Mouse (Mus musculus) neutrophil, adult 5-6 weeks (primary cell): ENCODE measurements around the gene Nubpl. TPM values are rescaled to one million over a fixed set of nuclear protein-coding genes. Genes with fewer than 3 reads are reported as not detected.
A peak's percentile ranks its signal among the peaks of the same experiment; 100 is the strongest.
"Not testable (repeated sequence)": the region's sequence is repeated elsewhere in the genome, so short reads cannot be mapped to it uniquely, and the experiment has no call there.

ENCODE experiments used
- ATAC-seq: fragments of 151-379, 151-347 bp; 2 replicates; pipeline ENCODE4 v1.8.0; 2017; ENCODE audit warnings: mild to moderate bottlenecking, moderate TSS enrichment; ENCODE audit not compliant: insufficient number of reproducible peaks, poor library complexity, low FRiP score, severe bottlenecking; ENCODE audit errors: extremely low read depth
- total RNA-seq: library from RNA; stranded (forward); fragments of 200-1000 nt; gene quantifications from 2 replicates; pipeline ENCODE4 v1.2.3, GENCODE M21; 2017

Gene Nubpl
- total RNA-seq, 1 experiment from 2014 or later, result 2.6 TPM

GRCm38 (mm10) chr12:52224954-52225353, 127.4 kb downstream of the Nubpl start:
- ATAC-seq, result no peak

DNA sequence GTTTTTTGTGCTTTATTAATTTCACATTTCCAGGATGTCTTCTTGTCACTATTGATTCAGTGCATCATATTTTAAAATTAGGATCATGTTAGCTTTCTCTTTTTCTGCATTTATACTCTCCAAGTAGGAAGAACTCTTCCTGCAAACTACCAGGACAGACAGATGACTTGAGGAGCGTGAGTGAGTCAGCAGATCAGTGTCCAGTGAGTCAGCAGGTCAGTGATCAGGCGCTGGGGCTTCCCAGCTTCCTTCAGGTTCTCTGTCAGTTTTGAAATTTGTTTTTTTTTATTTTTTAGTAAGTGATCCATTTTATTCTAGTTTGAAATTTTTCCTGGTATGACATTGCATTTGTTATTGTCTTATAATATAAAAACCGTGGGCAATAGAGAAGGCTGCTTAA, 131.2 kb downstream of the Nubpl start:
- no peak for ATAC-seq

DNA sequence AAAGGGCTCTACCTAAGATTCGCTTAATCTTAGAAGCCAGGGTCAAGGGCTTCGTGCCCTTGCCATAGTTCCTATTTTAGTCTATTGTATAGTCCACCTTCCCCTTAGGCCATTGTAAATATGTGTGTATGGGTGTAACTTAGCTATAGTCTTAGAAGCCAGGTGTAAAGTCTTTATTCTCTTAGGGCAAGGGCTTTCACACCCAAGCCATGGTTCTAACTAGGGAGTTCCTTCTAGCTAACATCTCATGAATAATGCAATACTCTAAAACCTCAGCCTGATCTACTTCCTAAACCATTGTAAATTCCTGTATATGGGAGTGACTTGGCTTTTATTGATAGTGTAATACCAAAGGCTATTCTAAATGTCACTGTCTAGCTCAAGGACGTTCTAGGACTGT, 134.4 kb downstream of the Nubpl start:
- not testable (repeated sequence) for ATAC-seq

GRCm38 (mm10) chr12:52242712-52243111, 145.2 kb downstream of the Nubpl start:
- no peak for ATAC-seq

DNA sequence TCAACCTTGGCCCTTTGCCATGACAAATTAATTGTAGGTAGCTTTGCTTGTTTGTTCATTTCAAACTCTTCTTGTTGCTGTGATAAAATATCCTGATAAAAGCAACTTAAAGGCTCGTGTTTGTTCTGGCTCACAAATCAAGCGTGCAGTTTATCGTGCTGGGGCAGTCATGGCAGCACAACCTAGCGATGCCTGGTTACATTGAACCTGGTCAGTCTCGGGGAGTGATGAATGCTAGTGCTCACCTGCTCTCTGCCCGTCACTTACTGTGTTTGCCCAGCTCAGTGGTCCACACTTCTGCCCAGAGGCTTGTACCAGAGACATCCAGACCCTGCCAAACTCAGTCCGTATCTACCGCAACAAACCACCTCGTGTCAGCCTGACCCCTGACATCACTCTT, 149.9 kb downstream of the Nubpl start:
- no peak for ATAC-seq

DNA sequence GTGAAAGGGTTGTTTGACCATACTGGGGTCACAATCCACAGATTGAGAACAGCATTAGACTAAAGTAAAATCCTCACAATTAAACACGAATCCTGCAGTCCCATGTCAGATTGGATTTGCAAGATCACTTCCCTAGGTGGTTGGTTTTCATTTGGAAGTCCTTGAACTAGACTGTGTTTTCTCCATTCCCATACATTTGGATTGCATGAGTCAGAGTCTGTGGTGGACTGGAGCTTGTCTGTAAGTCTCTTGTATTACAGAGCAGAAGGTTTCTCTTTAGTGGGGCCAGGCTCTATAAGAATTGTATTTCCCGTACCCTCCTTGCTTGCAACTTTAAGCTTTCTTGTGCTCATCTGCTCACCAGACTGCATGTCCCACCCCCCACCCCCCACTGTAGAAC, 151.0 kb downstream of the Nubpl start:
- ATAC-seq, result no peak

GRCm38 (mm10) chr12:52254089-52254488, 156.6 kb downstream of the Nubpl start:
- no peak for ATAC-seq

- no peak for ATAC-seq
Observed at GRCm38 (mm10) chr12:52268131-52268530, 170.6 kb downstream of the Nubpl start.

DNA sequence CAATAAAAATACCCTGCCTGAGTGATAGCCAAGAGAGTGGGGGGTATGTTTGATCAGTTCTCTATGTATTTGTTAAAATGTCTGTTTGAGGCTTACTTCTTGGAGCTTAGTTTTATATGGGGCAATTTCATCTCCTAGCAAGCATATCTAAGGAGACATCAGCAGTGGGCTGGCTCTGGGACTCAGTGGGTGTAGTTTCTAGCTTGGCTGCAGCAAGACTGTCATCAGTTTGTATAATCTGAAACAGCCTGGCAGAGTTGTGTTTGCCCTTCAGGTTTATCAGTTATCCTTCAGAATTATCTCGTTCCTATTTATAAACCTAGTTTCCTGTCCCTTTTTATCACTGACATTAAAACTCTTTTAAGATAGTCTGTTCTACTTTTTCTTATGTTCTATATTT, 175.3 kb downstream of the Nubpl start:
- no peak for ATAC-seq

DNA sequence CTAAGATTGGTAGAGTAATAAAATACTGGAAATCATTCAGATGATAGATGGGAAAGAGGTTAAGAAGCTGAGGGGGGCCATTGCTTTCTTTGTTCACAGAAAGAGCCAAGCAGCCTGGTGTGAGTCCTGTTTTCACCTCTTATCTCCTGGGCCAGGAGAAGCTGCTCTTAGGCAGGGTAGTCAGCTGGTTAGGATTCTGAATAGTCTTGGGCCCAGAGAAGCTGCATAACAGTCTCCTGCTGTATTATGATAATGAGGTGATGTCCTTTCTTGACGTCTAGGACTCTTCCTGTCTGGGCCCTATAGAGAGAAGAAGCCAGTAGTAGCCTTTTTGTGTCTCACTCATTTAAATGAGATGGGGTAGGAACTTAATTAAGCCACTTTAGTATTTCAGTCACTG, 178.8 kb downstream of the Nubpl start:
- no peak for ATAC-seq

- peak; percentile 41; the same call in 1 of the 2 replicates for ATAC-seq
Observed at GRCm38 (mm10) chr12:52281232-52281631, 183.7 kb downstream of the Nubpl start.

DNA sequence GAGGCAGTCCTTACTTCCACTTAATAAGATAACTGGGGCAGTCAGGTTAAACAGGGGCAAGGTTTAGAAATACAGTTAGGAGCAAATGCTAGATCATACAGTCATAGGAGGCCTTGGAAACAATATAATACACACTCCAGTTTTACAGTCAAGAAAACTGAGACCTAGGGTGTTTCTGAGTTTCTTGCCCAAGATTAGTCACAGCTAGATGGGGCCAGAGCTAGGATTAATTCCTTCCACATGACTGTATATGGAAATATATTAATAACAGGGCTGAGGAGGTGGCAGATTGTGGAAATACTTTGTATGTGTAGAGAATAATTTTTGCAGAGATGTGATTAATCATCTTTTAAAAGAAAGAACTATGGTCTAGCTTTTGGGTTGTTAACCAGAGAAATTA, 186.9 kb downstream of the Nubpl start:
- ATAC-seq, result no peak

GRCm38 (mm10) chr12:52286802-52287201, 189.3 kb downstream of the Nubpl start:
- no peak for ATAC-seq

- no peak for ATAC-seq
Observed at GRCm38 (mm10) chr12:52288537-52288936, 191.0 kb downstream of the Nubpl start.

DNA sequence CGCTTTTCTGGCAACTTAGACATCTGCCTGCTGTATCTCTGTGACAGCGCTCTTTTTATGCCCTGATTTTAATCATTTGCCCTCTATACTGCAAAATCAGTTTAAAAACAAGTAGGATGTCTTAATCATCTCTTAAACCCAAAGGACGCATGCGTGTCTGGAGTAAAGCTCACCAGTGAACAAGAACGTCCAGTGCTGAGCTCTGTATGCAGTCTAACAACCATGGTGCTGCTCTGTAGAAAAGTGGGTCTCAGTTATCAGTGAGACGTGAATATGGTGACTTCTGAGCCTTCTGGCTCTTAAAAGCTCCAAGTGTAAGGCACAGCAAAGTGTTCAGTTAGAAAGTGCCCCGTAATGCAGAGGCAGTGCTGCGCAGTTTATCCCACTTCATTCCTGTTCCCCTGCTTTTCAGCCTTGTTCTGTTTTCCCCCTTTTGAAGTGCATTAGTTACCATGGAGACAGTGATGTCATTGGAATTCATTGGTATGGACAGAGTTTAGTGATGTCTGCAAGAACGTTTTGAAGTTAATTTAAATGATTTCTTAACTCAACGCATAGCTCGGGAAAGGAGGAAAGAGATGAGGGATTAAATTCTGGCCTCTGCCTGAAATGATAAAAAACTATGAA, 191.5 kb downstream of the Nubpl start:
- ATAC-seq, result no peak

DNA sequence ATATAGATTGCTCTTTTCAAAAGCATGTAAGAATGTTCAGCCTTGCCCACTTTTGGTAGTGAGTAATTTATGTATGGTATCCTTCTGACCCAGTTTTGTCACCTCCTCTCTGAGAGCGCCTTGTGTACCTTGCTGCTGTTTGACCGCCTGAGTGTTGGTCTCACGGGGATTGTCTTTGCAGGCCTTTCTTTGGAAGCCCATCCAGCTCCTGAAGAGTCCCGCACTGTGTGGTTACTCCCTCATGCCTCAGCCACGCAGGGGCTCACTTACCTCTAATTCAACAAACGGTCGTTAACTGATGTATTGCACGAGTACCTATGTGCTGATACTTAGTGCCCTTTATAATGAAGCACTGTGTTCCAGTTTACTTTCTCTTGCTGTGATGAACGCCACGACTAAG, 192.1 kb downstream of the Nubpl start:
- ATAC-seq, result no peak

DNA sequence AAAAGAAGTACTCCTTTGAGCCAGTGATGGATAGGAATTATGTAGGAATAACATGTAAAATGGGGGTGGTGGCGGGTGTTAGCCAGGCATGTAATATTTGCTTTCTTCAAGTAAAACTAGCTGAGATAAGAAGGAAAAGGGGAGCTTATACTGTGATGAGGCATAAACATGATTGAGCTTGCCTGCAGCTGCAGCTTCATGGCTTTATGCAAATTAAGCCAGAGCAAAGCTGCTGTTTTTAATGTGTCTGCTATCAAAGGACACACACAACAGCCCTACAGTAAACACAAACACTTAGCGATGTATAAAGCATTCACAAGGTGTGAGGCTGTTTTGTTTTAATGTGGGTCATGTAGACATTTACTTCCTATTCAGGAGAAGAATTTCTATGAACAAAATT, 196.4 kb downstream of the Nubpl start:
- ATAC-seq, result no peak

GRCm38 (mm10) chr12:52297988-52298387, 200.5 kb downstream of the Nubpl start:
- no peak for ATAC-seq

- ATAC-seq, result no peak
Observed at GRCm38 (mm10) chr12:52298683-52299082, 201.1 kb downstream of the Nubpl start.

DNA sequence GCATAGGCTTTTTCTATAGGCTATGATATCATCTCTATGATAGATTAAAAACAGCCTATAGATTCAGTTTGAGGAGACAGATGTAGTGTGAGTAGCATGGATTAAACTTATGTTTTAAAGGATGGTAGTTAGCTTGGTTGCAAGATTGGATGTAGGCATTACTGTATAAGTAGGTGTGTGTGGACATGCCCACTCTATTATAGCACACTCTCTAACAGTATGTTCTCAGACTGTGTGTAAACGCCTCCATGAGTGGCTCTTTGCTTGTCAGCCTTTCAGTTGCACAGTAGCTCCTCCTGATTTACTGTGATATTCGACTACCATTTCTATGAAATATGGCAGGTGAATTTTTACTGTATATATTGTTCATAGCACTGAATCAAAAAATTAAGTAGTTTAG, 205.4 kb downstream of the Nubpl start:
- no peak for ATAC-seq

DNA sequence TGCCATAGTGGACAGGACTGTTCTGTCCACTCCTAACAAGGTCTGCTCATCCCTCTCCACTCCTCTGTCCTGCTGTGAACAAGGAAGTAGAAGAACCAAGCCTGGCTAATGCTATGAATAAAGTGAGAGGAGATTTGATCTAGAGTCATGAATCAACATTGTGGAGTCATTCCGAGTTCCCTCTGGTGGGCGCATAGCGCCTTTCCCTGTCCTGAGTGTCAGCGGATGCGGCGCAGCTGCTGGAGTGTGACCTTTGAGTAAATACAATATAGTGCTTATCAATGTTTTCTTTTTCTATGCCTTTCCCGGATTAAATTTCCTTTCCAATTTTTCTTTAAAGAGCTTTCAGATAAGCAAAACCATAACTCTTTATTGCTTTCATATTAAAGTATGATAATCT, 208.8 kb downstream of the Nubpl start:
- ATAC-seq, result no peak
